Mouse (Mus musculus) spleen, adult 2 months (tissue): ENCODE results near the gene Kcng4. TPM values are rescaled to one million over a fixed set of nuclear protein-coding genes. Genes with fewer than 3 reads are reported as not detected.

Experiments
- DNase-seq, 2 experiments: peaks; one replicate each; pipeline versions ENCODE4 v3.0.0 to v3.0.0-alpha.2; 2012 to 2021; ENCODE audit warnings: low spot score in 2 of 2, low read depth in 1 of 2
- H3K27ac ChIP-seq: fragments of 200-500 bp; 2 replicates; pipeline ENCODE4 v1.5.1; 2012; ENCODE audit warnings: low read length, inconsistent platforms; ENCODE audit not compliant: insufficient read depth
- H3K27me3 ChIP-seq: fragments of 200-500 bp; 2 replicates; pipeline ENCODE4 v1.6.1; 2012; ENCODE audit warnings: mild to moderate bottlenecking, moderate library complexity, low read length, inconsistent platforms; ENCODE audit not compliant: control insufficient read depth, insufficient read depth
- H3K36me3 ChIP-seq: fragments of 200-500 bp; 2 replicates; pipeline ENCODE4 v1.6.1; 2012; ENCODE audit warnings: mild to moderate bottlenecking, low read length, inconsistent platforms; ENCODE audit not compliant: control insufficient read depth, insufficient read depth
- H3K4me1 ChIP-seq: fragments of 200-500 bp; 2 replicates; pipeline ENCODE4 v1.6.1; 2011; ENCODE audit warnings: inconsistent platforms; ENCODE audit not compliant: control insufficient read depth, insufficient read depth, insufficient read length
- H3K4me3 ChIP-seq: fragments of 200-500 bp; 2 replicates; pipeline ENCODE4 v1.5.1; 2011; ENCODE audit warnings: mild to moderate bottlenecking, inconsistent platforms; ENCODE audit not compliant: insufficient read depth, insufficient read length; ENCODE audit errors: extremely low read depth
- CTCF ChIP-seq: fragments of 200-500 bp; IDR thresholded peaks from 2 replicates; pipeline ENCODE4 v1.5.1; 2011; ENCODE audit warnings: mild to moderate bottlenecking, inconsistent platforms; ENCODE audit not compliant: insufficient read depth, insufficient read length, insufficient replicate concordance; ENCODE audit errors: extremely low read depth
- POLR2A ChIP-seq: fragments of 200-500 bp; IDR thresholded peaks from 2 replicates; pipeline ENCODE4 v1.6.1; 2011; ENCODE audit warnings: low read depth, low read length, inconsistent platforms
- WGBS: fragments of 180-500 bp; shearing (Covaris S2); methylation state at CpG from one replicate; pipeline ENCODE4 v1.1.7; 2018; 5-methylcytosine and 5-hydroxymethylcytosine counted together
- polyA plus RNA-seq: library from polyadenylated mRNA; depleted of rRNA; stranded (reverse); fragments of >200 nt; gene quantifications from 2 replicates; pipeline ENCODE4 v1.2.3, GENCODE M21; 2012

The Kcng4 gene
- polyA plus RNA-seq, 1 experiment, result 0.16 TPM

- no peaks in the 10 kb centered on the region for H3K36me3 ChIP-seq
- no peak for DNase-seq
- no peak overlapping the region for H3K27ac ChIP-seq
- H3K4me1 ChIP-seq, result no peaks in the 10 kb centered on the region; the same call in 1 of the 2 replicates
- TF ChIP-seq POLR2A (no peak), CTCF (no peak)
- no peak overlapping the region for H3K4me3 ChIP-seq
- no peaks in the 10 kb centered on the region for H3K27me3 ChIP-seq
- WGBS, result 67% methylated on average over 9 of the region's 9 CpGs
These were observed 25.6 kb upstream of the Kcng4 start for GRCm38 (mm10) chr8:119661081-119661480.

GRCm38 (mm10) chr8:119656709-119657464 lies 21.4 kb upstream of the Kcng4 start:
- H3K4me3 ChIP-seq, result no peak overlapping the region
- H3K27ac ChIP-seq, result no peak overlapping the region
- no peak for DNase-seq
- no peaks in the 10 kb centered on the region for H3K27me3 ChIP-seq
- TF ChIP-seq CTCF (peak; percentile 15; the same call in 1 of the 2 replicates), POLR2A (no peak)
- no peaks in the 10 kb centered on the region; the same call in 1 of the 2 replicates for H3K4me1 ChIP-seq
- H3K36me3 ChIP-seq, result no peaks in the 10 kb centered on the region
- 49% methylated on average over 5 of the region's 5 CpGs for WGBS

GRCm38 (mm10) chr8:119651324-119651723 lies 15.8 kb upstream of the Kcng4 start:
- H3K4me3 ChIP-seq, result no peak overlapping the region
- H3K4me1 ChIP-seq, result no peaks in the 10 kb centered on the region
- 60% methylated on average over 2 of the region's 2 CpGs for WGBS

GRCm38 (mm10) chr8:119646846-119647245 lies 11.4 kb upstream of the Kcng4 start:
- H3K4me1 ChIP-seq, result no peaks in the 10 kb centered on the region
- no peak overlapping the region for H3K4me3 ChIP-seq
- no peak for DNase-seq
- 82% methylated on average over 7 of the region's 7 CpGs for WGBS
- H3K27ac ChIP-seq, result no peak overlapping the region
- TF ChIP-seq CTCF (no peak), POLR2A (no peak)
- H3K27me3 ChIP-seq, result no peaks in the 10 kb centered on the region
- no peaks in the 10 kb centered on the region for H3K36me3 ChIP-seq

More at GRCm38 (mm10) chr8:119651324-119651723, 15.8 kb upstream of the Kcng4 start:
- H3K27ac ChIP-seq, result no peak overlapping the region
- H3K36me3 ChIP-seq, result no peaks in the 10 kb centered on the region
- TF ChIP-seq POLR2A (no peak), CTCF (no peak)
- no peak for DNase-seq
- no peaks in the 10 kb centered on the region for H3K27me3 ChIP-seq

GRCm38 (mm10) chr8:119646197-119646596 lies 10.7 kb upstream of the Kcng4 start:
- no peaks in the 10 kb centered on the region for H3K36me3 ChIP-seq
- no peaks in the 10 kb centered on the region for H3K27me3 ChIP-seq
- no peak overlapping the region for H3K4me3 ChIP-seq
- no peaks in the 10 kb centered on the region for H3K4me1 ChIP-seq
- no peak overlapping the region for H3K27ac ChIP-seq
- DNase-seq, result no peak
- WGBS, result 62% methylated on average over 3 of the region's 3 CpGs
- TF ChIP-seq POLR2A (no peak), CTCF (no peak)

- 88% methylated on average over 18 of the region's 18 CpGs for WGBS
- TF ChIP-seq CTCF, result no peak
- TF ChIP-seq POLR2A, result no peak
- Histone ChIP-seq H3K27me3 (no peaks in the 10 kb centered on the region), H3K4me1 (no peaks in the 10 kb centered on the region), H3K36me3 (no peaks in the 10 kb centered on the region), H3K4me3 (no peak overlapping the region), H3K27ac (no peak overlapping the region)
- DNase-seq, result no peak
These were observed 9.6 kb upstream of the Kcng4 start for GRCm38 (mm10) chr8:119644981-119645597.
